Mouse (Mus musculus) inflammation-experienced regulatory T-cells (primary cell): Measurements from ENCODE around the gene A030003K21Rik. TPM values are rescaled to one million over a fixed set of nuclear protein-coding genes. Genes with fewer than 3 reads are reported as not detected.

Source experiments
- polyA plus RNA-seq, 2 experiments: library from polyadenylated mRNA; unstranded; fragments of 100-300 nt; shearing (Covaris generic); gene quantifications; one replicate each; pipeline ENCODE4 v1.2.1; 2017

Gene A030003K21Rik
- polyA plus RNA-seq, result not detected

GRCm38 (mm10) chr1:82943295-82943694 is at the start of gene A030003K21Rik:
TSS of gene A030003K21Rik (minus strand) at chr1:82943388.

GRCm38 (mm10) chr1:82959870-82960385 is 16.7 kb upstream of the A030003K21Rik start, which contains the start of gene Gm47955:
TSS of gene Gm47955 (plus strand) at chr1:82960286.

GRCm38 (mm10) chr1:82955913-82956312 is 12.7 kb upstream of the A030003K21Rik start, which contains the start of gene Gm7544:
TSS of gene Gm7544 (minus strand) at chr1:82956013.

GRCm38 (mm10) chr1:82931326-82931725 is 11.9 kb downstream of the A030003K21Rik start, which contains the start of gene Gm6217:
TSS of gene Gm6217 (minus strand) at chr1:82931399.

GRCm38 (mm10) chr1:82924650-82925049 is 18.5 kb downstream of the A030003K21Rik start, which contains the start of gene A030014E15Rik:
TSS of gene A030014E15Rik (plus strand) at chr1:82924917.

GRCm38 (mm10) chr1:82913025-82913424 is 30.2 kb downstream of the A030003K21Rik start, which contains the start of gene A030005L19Rik:
TSS of gene A030005L19Rik (plus strand) at chr1:82913325.

Other genes starting within 250 kb of the A030003K21Rik start
- 100 to 1,000 TPM; 182 to 184 TPM for gene Mff, start 218.5 kb downstream of the A030003K21Rik start, polyA plus RNA-seq
- gene Tm4sf20, start 174.9 kb downstream of the A030003K21Rik start, polyA plus RNA-seq, result under 1 TPM in 1 of 2 experiments, not detected in 1; 0.20 TPM
- not detected for gene Gm47791, start 172.1 kb downstream of the A030003K21Rik start, polyA plus RNA-seq
- 100 to 1,000 TPM; 171 to 264 TPM for gene Agfg1, start 103.9 kb downstream of the A030003K21Rik start, polyA plus RNA-seq
- under 1 TPM in 1 of 2 experiments, not detected in 1; 0.50 TPM for gene A030005L19Rik, start 30.1 kb downstream of the A030003K21Rik start, polyA plus RNA-seq
- gene A030014E15Rik, start 18.5 kb downstream of the A030003K21Rik start, polyA plus RNA-seq, result not detected
- gene Gm6217, start 12.0 kb downstream of the A030003K21Rik start, polyA plus RNA-seq, result not detected
- 1 to 10 TPM in 1 of 2 experiments, not detected in 1; 1.4 TPM for gene Gm7544, start 12.6 kb upstream of the A030003K21Rik start, polyA plus RNA-seq
- not detected for gene Gm47955, start 16.9 kb upstream of the A030003K21Rik start, polyA plus RNA-seq
- 1 to 10 TPM in 1 of 2 experiments, not detected in 1; 1.0 TPM for gene Gm47959, start 57.2 kb upstream of the A030003K21Rik start, polyA plus RNA-seq
- not detected for gene Slc19a3, start 95.1 kb upstream of the A030003K21Rik start, polyA plus RNA-seq
- not detected for gene Krtap28-10, start 99.1 kb upstream of the A030003K21Rik start, polyA plus RNA-seq
- gene Gm47969, start 101.5 kb upstream of the A030003K21Rik start, polyA plus RNA-seq, result under 1 TPM in 1 of 2 experiments, not detected in 1; 0.46 TPM
- gene A030005K14Rik, start 116.0 kb upstream of the A030003K21Rik start, polyA plus RNA-seq, result under 1 TPM; 0.19 to 0.75 TPM
- not detected for gene Krtap28-13, start 117.5 kb upstream of the A030003K21Rik start, polyA plus RNA-seq
- not detected for gene Ccl20, start 173.4 kb upstream of the A030003K21Rik start, polyA plus RNA-seq
- gene Daw1, start 216.4 kb upstream of the A030003K21Rik start, polyA plus RNA-seq, result under 1 TPM in 1 of 2 experiments, not detected in 1; 0.35 TPM